Mouse (Mus musculus) inflammation-experienced regulatory T-cells, adult 6 months (primary cell): ENCODE data around the gene Hipk4. TPM values are rescaled to one million over a fixed set of nuclear protein-coding genes. Genes with fewer than 3 reads are reported as not detected.

Source experiments
- polyA plus RNA-seq, 3 experiments: library from polyadenylated mRNA; unstranded; fragments of 100-300 nt; shearing (Covaris generic); gene quantifications; one replicate each; pipeline ENCODE4 v1.2.1; 2017

The Hipk4 gene
- polyA plus RNA-seq, 3 experiments from 2014 or later, result 0.20 to 0.33 (median 0.23) TPM

Other genes with a start within 250 kb of the Hipk4 start
- gene Ltbp4, start 185.6 kb upstream of the Hipk4 start, polyA plus RNA-seq, result 1 to 10 TPM in 1 of 3 experiments, under 1 TPM in 2; 0.45 to 1.2 (median 0.50) TPM
- 10 to 100 TPM; 46.9 to 59.2 (median 50.1) TPM for gene Shkbp1, start 167.2 kb upstream of the Hipk4 start, polyA plus RNA-seq
- 1 to 10 TPM in 1 of 3 experiments, not detected in 2; 4.0 TPM for gene Gm20479, start 165.8 kb upstream of the Hipk4 start, polyA plus RNA-seq
- under 1 TPM; 0.12 to 0.23 (median 0.13) TPM for gene Sptbn4, start 75.6 kb upstream of the Hipk4 start, polyA plus RNA-seq
- 10 to 100 TPM in 2 of 3 experiments, 1 to 10 TPM in 1; 6.0 to 21.7 (median 17.0) TPM for gene Blvrb, start 75.3 kb upstream of the Hipk4 start, polyA plus RNA-seq
- gene Sertad3, start 49.5 kb upstream of the Hipk4 start, polyA plus RNA-seq, result 10 to 100 TPM; 37.6 to 53.5 (median 42.6) TPM
- 10 to 100 TPM; 38.7 to 44.4 (median 40.2) TPM for gene Sertad1, start 36.4 kb upstream of the Hipk4 start, polyA plus RNA-seq
- gene Prx, start 23.9 kb upstream of the Hipk4 start, polyA plus RNA-seq, result under 1 TPM; 0.24 to 0.52 (median 0.30) TPM
- gene Pld3, start 30.0 kb downstream of the Hipk4 start, polyA plus RNA-seq, result 100 to 1,000 TPM; 155 to 246 (median 192) TPM
- 10 to 100 TPM; 16.4 to 24.4 (median 21.4) TPM for gene 2310022A10Rik, start 30.0 kb downstream of the Hipk4 start, polyA plus RNA-seq
- 10 to 100 TPM; 41.6 to 51.3 (median 43.1) TPM for gene Akt2, start 68.3 kb downstream of the Hipk4 start, polyA plus RNA-seq
- gene Ttc9b, start 130.6 kb downstream of the Hipk4 start, polyA plus RNA-seq, result not detected
- 1 to 10 TPM in 1 of 3 experiments, under 1 TPM in 2; 0.88 to 1.4 (median 0.91) TPM for gene Map3k10, start 151.3 kb downstream of the Hipk4 start, polyA plus RNA-seq
- gene Zfp607b, start 166.1 kb downstream of the Hipk4 start, polyA plus RNA-seq, result 1 to 10 TPM; 1.9 to 3.5 (median 3.3) TPM
- gene Zfp60, start 208.1 kb downstream of the Hipk4 start, polyA plus RNA-seq, result 10 to 100 TPM in 1 of 3 experiments, 1 to 10 TPM in 2; 7.2 to 12.6 (median 8.5) TPM